Mouse (Mus musculus) limb, embryonic 15.5 days (tissue): Measurements from ENCODE around the gene Myt1l. TPM values are rescaled to one million over a fixed set of nuclear protein-coding genes. Genes with fewer than 3 reads are reported as not detected.

Experiments used
- ATAC-seq: fragments of 200-750 bp; cut with Nextera tagmentation; 2 replicates; pipeline ENCODE4 v1.8.0; 2017; ENCODE audit warnings: low read depth, moderate TSS enrichment; ENCODE audit not compliant: insufficient number of reproducible peaks, low FRiP score, low TSS enrichment
- H3K27ac ChIP-seq: fragments of 300-500 bp; sonication (generic); 2 replicates; pipeline ENCODE4 v1.5.1; 2015; ENCODE audit warnings: moderate library complexity, mild to moderate bottlenecking, inconsistent platforms
- H3K27me3 ChIP-seq: fragments of 300-500 bp; sonication (generic); 2 replicates; pipeline ENCODE4 v1.6.1; 2015; ENCODE audit warnings: inconsistent platforms
- H3K36me3 ChIP-seq: fragments of 300-500 bp; sonication (generic); 2 replicates; pipeline ENCODE4 v1.6.1; 2015; ENCODE audit warnings: inconsistent platforms
- H3K4me1 ChIP-seq: fragments of 300-500 bp; sonication (generic); 2 replicates; pipeline ENCODE4 v1.6.1; 2015; ENCODE audit warnings: inconsistent platforms
- H3K4me2 ChIP-seq: fragments of 300-500 bp; sonication (generic); 2 replicates; pipeline ENCODE4 v1.6.1; 2015; ENCODE audit warnings: mild to moderate bottlenecking, inconsistent platforms
- H3K4me3 ChIP-seq: fragments of 300-500 bp; sonication (generic); 2 replicates; pipeline ENCODE4 v1.5.1; 2015; ENCODE audit warnings: mild to moderate bottlenecking, inconsistent platforms
- H3K9ac ChIP-seq: fragments of 300-500 bp; sonication (generic); 2 replicates; pipeline ENCODE4 v1.6.1; 2015; ENCODE audit warnings: inconsistent platforms
- H3K9me3 ChIP-seq: fragments of 300-500 bp; sonication (generic); 2 replicates; pipeline ENCODE4 v1.6.1; 2016; ENCODE audit warnings: inconsistent platforms
- WGBS: fragments of 180-500 bp; shearing (Covaris S2); methylation state at CpG from one replicate; pipeline ENCODE4 v1.1.7; 2015; 5-methylcytosine and 5-hydroxymethylcytosine counted together
- polyA plus RNA-seq: library from polyadenylated mRNA; unstranded; fragments of >200 nt; fragmentation: Nextera tagmentation; extraction: Ambion mirVana; gene quantifications from 2 replicates; pipeline ENCODE4 v1.2.1, GENCODE M21; 2015

The Myt1l gene
- polyA plus RNA-seq, 1 experiment from 2014 or later, result 0.35 TPM

- no peaks in the 10 kb centered on the region for H3K27me3 ChIP-seq
- H3K9me3 ChIP-seq, result no peaks in the 10 kb centered on the region
- WGBS, result 81% methylated on average over 5 of the region's 5 CpGs
- no peak overlapping the region for H3K4me2 ChIP-seq
- no peaks in the 10 kb centered on the region for H3K4me1 ChIP-seq
- no peak for ATAC-seq
- no peak overlapping the region for H3K9ac ChIP-seq
- H3K27ac ChIP-seq, result no peak overlapping the region
- no peaks in the 10 kb centered on the region for H3K36me3 ChIP-seq
- no peak overlapping the region for H3K4me3 ChIP-seq
Measured at GRCm38 (mm10) chr12:29755086-29755871, 227.1 kb downstream of the Myt1l start.

DNA sequence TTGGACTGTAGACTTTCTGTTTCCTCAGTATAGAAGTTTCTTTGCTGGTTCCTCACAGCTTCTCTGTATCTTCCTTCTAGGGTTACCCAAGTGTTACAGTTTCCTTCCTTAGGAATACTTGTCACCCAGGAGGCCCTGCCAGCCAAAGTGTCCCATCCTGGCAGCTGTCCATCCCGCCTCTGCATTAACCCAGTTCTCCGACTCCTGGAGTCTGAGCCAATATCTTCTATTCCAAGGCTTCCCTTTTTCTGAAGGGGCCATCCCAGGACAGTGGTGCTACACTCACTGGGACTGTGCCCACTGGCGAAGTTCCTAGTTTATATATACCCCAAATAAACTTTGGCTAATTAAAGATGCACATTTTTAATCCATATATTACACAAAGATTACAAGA, 227.7 kb downstream of the Myt1l start:
- Histone ChIP-seq H3K27ac (no peak overlapping the region), H3K9ac (no peak overlapping the region), H3K9me3 (no peaks in the 10 kb centered on the region), H3K4me1 (no peaks in the 10 kb centered on the region), H3K27me3 (no peaks in the 10 kb centered on the region), H3K36me3 (no peaks in the 10 kb centered on the region), H3K4me3 (no peak overlapping the region), H3K4me2 (no peak overlapping the region)
- no peak for ATAC-seq
- 87% methylated on average over 3 of the region's 3 CpGs for WGBS

DNA sequence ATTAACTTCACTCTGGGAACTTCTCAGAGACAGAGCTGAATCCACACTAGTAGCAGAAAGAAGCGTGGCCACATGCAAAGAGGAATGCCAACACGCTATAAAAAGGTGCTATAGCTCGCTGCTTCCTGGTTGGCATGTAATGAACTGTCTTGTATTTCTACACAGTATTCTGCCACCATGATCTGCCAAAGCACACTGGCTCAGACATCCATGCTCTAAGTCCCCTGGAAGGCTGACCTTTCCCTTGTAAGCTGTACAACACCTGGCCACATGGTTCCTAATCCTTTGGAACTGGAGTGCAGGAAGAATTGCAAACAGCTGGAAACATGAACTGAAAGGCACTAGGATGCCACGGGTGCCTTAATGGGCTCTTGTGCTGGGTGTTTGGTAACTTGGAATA, 232.4 kb downstream of the Myt1l start:
- Histone ChIP-seq H3K27me3 (no peaks in the 10 kb centered on the region), H3K4me2 (no peak overlapping the region), H3K9ac (no peak overlapping the region), H3K4me1 (no peaks in the 10 kb centered on the region), H3K4me3 (no peak overlapping the region), H3K27ac (no peak overlapping the region), H3K36me3 (no peaks in the 10 kb centered on the region), H3K9me3 (no peaks in the 10 kb centered on the region)
- no peak for ATAC-seq
- WGBS, result 44% methylated on average over 4 of the region's 4 CpGs

DNA sequence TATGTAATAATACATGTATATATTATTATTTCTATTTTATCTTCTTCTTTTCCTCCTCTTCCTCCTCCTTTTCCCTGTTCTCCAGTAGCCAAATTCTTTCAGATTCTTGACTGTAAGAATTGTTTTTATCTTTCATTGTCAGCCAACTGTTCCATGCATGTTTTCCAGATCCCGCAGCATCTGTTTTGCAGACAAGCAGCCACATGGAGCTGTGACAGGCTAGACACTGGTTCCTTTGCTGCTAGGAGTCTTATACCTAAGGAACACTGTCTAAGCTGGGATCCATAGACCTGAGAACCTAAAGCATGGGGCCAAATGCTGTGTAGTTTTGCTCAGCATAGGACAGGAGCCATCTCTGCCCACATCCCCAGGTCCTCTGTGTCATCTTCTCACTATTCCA, 238.0 kb downstream of the Myt1l start:
- H3K27ac ChIP-seq, result no peak overlapping the region
- no peak overlapping the region for H3K9ac ChIP-seq
- no peak overlapping the region for H3K4me3 ChIP-seq
- H3K9me3 ChIP-seq, result no peaks in the 10 kb centered on the region
- H3K36me3 ChIP-seq, result no peaks in the 10 kb centered on the region
- H3K4me2 ChIP-seq, result no peak overlapping the region
- H3K4me1 ChIP-seq, result no peaks in the 10 kb centered on the region
- H3K27me3 ChIP-seq, result no peaks in the 10 kb centered on the region
- 72% methylated on average over 1 of the region's 1 CpGs for WGBS
- ATAC-seq, result no peak

- no peaks in the 10 kb centered on the region for H3K9me3 ChIP-seq
- H3K27ac ChIP-seq, result no peak overlapping the region
- H3K4me3 ChIP-seq, result no peak overlapping the region
- WGBS, result 71% methylated on average over 3 of the region's 3 CpGs
- no peaks in the 10 kb centered on the region for H3K27me3 ChIP-seq
- ATAC-seq, result no peak
- H3K9ac ChIP-seq, result no peak overlapping the region
- no peaks in the 10 kb centered on the region for H3K36me3 ChIP-seq
- no peak overlapping the region for H3K4me2 ChIP-seq
- no peaks in the 10 kb centered on the region for H3K4me1 ChIP-seq
Measured at GRCm38 (mm10) chr12:29771791-29772190, 243.6 kb downstream of the Myt1l start.

DNA sequence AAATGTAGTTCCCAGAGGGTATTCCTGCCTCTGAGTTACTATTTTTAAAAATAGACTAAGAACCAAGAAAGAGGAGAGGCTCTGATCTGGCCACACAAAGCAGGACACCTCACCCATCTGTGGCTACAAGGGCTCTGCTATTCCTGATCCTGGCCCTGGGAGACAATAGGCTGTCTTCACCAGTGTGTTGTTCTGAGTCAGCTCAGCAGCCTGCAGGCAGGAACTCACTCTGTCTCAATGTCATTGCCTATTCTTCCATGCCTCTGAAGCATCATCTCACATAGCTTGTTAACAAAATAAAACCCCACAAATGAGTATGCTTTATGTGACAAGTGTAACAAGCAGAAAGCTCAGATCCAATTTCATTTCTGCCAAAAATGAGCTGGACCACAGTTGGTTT, 244.2 kb downstream of the Myt1l start:
- Histone ChIP-seq H3K9me3 (no peaks in the 10 kb centered on the region), H3K27me3 (no peaks in the 10 kb centered on the region), H3K4me2 (no peak overlapping the region), H3K4me3 (no peak overlapping the region), H3K9ac (no peak overlapping the region), H3K36me3 (no peaks in the 10 kb centered on the region), H3K4me1 (no peaks in the 10 kb centered on the region), H3K27ac (no peak overlapping the region)
- ATAC-seq, result no peak

- ATAC-seq, result no peak
- Histone ChIP-seq H3K9me3 (no peaks in the 10 kb centered on the region), H3K27me3 (no peaks in the 10 kb centered on the region), H3K4me2 (no peak overlapping the region), H3K27ac (no peak overlapping the region), H3K4me1 (no peaks in the 10 kb centered on the region), H3K36me3 (no peaks in the 10 kb centered on the region), H3K9ac (no peak overlapping the region), H3K4me3 (no peak overlapping the region)
- 82% methylated on average over 2 of the region's 2 CpGs for WGBS
Measured at GRCm38 (mm10) chr12:29778901-29779300, 250.7 kb downstream of the Myt1l start.

DNA sequence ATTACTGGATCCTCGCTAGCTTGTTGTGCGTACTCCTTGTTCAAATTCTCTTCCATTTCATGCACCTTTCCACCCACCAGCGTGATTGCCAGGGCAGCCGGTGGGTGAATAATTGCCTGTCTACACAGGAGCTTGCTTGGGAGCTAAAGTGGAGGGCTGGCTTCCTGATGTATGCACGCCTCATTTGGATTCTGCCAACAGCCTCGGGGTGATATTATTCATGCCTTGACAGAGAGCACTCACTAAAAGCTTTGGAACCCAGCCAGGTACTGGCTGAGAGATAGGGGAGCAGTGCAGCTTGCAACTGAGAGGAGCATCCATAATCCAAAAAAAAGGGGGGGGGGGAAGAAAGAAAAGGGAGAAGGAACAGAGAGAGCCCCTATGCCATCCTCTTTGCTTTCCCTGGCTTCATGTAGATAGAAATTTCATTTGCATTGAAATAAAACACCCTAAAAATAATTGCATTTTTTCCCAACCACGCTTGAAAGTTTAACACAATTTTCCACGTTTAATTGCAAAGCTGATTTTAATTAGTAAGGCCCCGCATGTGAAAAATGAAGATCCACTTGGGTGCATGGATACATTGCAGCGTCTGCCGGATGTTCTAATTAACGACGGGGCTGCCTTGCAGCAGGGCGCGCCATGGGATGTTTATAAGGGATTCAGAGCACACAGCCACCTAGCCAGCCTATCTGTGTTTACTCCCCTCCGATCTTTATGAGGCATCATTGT, 261.3 kb downstream of the Myt1l start:
- Histone ChIP-seq H3K27ac (no peak overlapping the region), H3K4me1 (peaks cover 7% of the 10 kb centered on the region; the same call in 1 of the 2 replicates), H3K27me3 (no peaks in the 10 kb centered on the region), H3K4me3 (no peak overlapping the region), H3K9ac (no peak overlapping the region), H3K36me3 (no peaks in the 10 kb centered on the region), H3K9me3 (no peaks in the 10 kb centered on the region), H3K4me2 (no peak overlapping the region)
- ATAC-seq, result no peak
- 6% methylated on average over 16 of the region's 16 CpGs for WGBS

- no peak for ATAC-seq
- no peaks in the 10 kb centered on the region for H3K36me3 ChIP-seq
- H3K4me1 ChIP-seq, result peaks cover 7% of the 10 kb centered on the region; the same call in 1 of the 2 replicates
- no peak overlapping the region for H3K27ac ChIP-seq
- no peaks in the 10 kb centered on the region for H3K27me3 ChIP-seq
- WGBS, result 20% methylated on average over 4 of the region's 4 CpGs
- no peak overlapping the region for H3K9ac ChIP-seq
- H3K4me2 ChIP-seq, result no peak overlapping the region
- H3K4me3 ChIP-seq, result no peak overlapping the region
- H3K9me3 ChIP-seq, result no peaks in the 10 kb centered on the region
Measured at GRCm38 (mm10) chr12:29790051-29790386, 261.8 kb downstream of the Myt1l start.

DNA sequence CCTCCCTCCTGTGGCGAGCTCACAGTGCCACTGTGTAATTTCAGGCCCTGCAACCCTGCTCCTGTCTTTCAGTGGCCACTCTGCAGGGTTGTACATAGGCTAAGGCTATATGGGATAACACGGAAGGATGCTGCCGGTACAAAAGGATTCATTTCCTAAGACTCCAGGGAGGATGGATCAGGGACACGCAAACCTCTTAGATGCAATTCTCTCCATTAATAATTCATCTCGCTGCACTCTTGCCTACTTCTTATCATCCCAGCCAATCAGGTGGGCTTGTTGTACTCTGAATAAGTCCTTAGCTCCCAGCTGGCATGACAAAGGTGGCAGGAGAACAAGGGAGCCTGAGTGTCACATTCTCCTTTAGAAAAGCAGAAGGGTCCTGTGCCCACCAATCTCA, 264.8 kb downstream of the Myt1l start:
- no peak overlapping the region for H3K27ac ChIP-seq
- no peak overlapping the region for H3K4me2 ChIP-seq
- no peaks in the 10 kb centered on the region for H3K9me3 ChIP-seq
- WGBS, result 89% methylated on average over 5 of the region's 5 CpGs
- H3K4me1 ChIP-seq, result peaks cover 7% of the 10 kb centered on the region; the same call in 1 of the 2 replicates
- no peak for ATAC-seq
- H3K9ac ChIP-seq, result no peak overlapping the region
- H3K27me3 ChIP-seq, result no peaks in the 10 kb centered on the region
- H3K36me3 ChIP-seq, result no peaks in the 10 kb centered on the region
- no peak overlapping the region for H3K4me3 ChIP-seq

- no peaks in the 10 kb centered on the region for H3K9me3 ChIP-seq
- H3K36me3 ChIP-seq, result no peaks in the 10 kb centered on the region
- no peaks in the 10 kb centered on the region for H3K4me1 ChIP-seq
- no peaks in the 10 kb centered on the region for H3K27me3 ChIP-seq
- ATAC-seq, result no peak
- no peak overlapping the region for H3K4me3 ChIP-seq
- no peak overlapping the region for H3K27ac ChIP-seq
- H3K4me2 ChIP-seq, result no peak overlapping the region
- WGBS, result 71% methylated on average over 5 of the region's 5 CpGs
- H3K9ac ChIP-seq, result no peak overlapping the region
Measured at GRCm38 (mm10) chr12:29795107-29795673, 267.0 kb downstream of the Myt1l start.

- H3K9me3 ChIP-seq, result no peaks in the 10 kb centered on the region
- H3K4me2 ChIP-seq, result no peak overlapping the region
- no peaks in the 10 kb centered on the region for H3K4me1 ChIP-seq
- ATAC-seq, result no peak
- no peak overlapping the region for H3K4me3 ChIP-seq
- H3K27ac ChIP-seq, result no peak overlapping the region
- H3K36me3 ChIP-seq, result no peaks in the 10 kb centered on the region
- WGBS, result 52% methylated on average over 3 of the region's 3 CpGs
- H3K27me3 ChIP-seq, result no peaks in the 10 kb centered on the region
- H3K9ac ChIP-seq, result no peak overlapping the region
Measured at GRCm38 (mm10) chr12:29798595-29799391, 270.6 kb downstream of the Myt1l start.
